ENCODE assay signal across 32 mouse cellular contexts in genomic region chr2:120264858-120265257, GRCm38 (mm10). TPM values are rescaled to one million over a fixed set of nuclear protein-coding genes. Genes with fewer than 3 reads are reported as not detected.
DNase-seq lines count a peak whose midpoint lies in the region; ATAC-seq and TF ChIP-seq lines count a peak whose summit lies in the region.
"Had no signal": no experiment of that assay in that cellular context is flagged by ENCODE, and none has a peak within 500 bp of the region (broad histone marks: within the 10 kb centered on the region; RNA-seq: fewer than 3 reads in every experiment).

No protein-coding gene starts in this region.

- no peaks in the 10 kb centered on the region for H3K4me1 ChIP-seq in forebrain, postnatal 0 days (ENCODE audit: insufficient read depth)
- H3K4me1 ChIP-seq in forebrain, embryonic 16.5 days (replicated peaks; ENCODE audit: control insufficient read depth, insufficient read depth, low read length) = no peaks in the 10 kb centered on the region
- H3K4me1 ChIP-seq in hindbrain, postnatal 0 days (ENCODE audit: insufficient read depth, low read length) = no peaks in the 10 kb centered on the region
- peaks cover 10% of the 10 kb centered on the region for H3K4me1 ChIP-seq in hindbrain, embryonic 12.5 days
- H3K4me1 ChIP-seq in midbrain, embryonic 16.5 days (ENCODE audit: control insufficient read depth, insufficient read depth, low read length) = no peaks in the 10 kb centered on the region; the same call in 1 of the 2 replicates
- H3K4me1 ChIP-seq: embryonic facial prominence, embryonic 13.5 days; forebrain, embryonic 15.5 days; liver, embryonic 12.5 days; neural tube, embryonic 15.5 days had no signal

- TF ChIP-seq CTCF in forebrain, postnatal 0 days (IDR thresholded peaks at IDR 0.05; ENCODE audit: low read depth) = no peak
- no peak for TF ChIP-seq CTCF in hindbrain, postnatal 0 days (IDR thresholded peaks at IDR 0.05; ENCODE audit: low read depth)
- TF ChIP-seq CTCF in brain, embryonic 14.5 days (IDR thresholded peaks at IDR 0.05; ENCODE audit: borderline replicate concordance, extremely low read depth, insufficient read depth, insufficient read length) = no peak

- no peak overlapping the region for H3K4me3 ChIP-seq in forebrain, postnatal 0 days (ENCODE audit: low read depth, low read length)
- H3K4me3 ChIP-seq in forebrain, embryonic 16.5 days (replicated peaks; ENCODE audit: low read length) = no peak overlapping the region
- no peak overlapping the region for H3K4me3 ChIP-seq in hindbrain, postnatal 0 days (ENCODE audit: low read length)
- no peak overlapping the region for H3K4me3 ChIP-seq in hindbrain, embryonic 12.5 days
- no peak overlapping the region for H3K4me3 ChIP-seq in midbrain, embryonic 16.5 days (ENCODE audit: low read depth, low read length)
- H3K4me3 ChIP-seq: embryonic facial prominence, embryonic 13.5 days; forebrain, embryonic 15.5 days; heart, embryonic 10.5 days; kidney, embryonic 15.5 days; limb, embryonic 13.5 days; liver, embryonic 12.5 days; neural tube, embryonic 15.5 days had no signal

- no peaks in the 10 kb centered on the region for H3K36me3 ChIP-seq in forebrain, postnatal 0 days (ENCODE audit: insufficient read depth)
- no peaks in the 10 kb centered on the region for H3K36me3 ChIP-seq in forebrain, embryonic 16.5 days (ENCODE audit: control insufficient read depth, insufficient read depth)
- no peaks in the 10 kb centered on the region for H3K36me3 ChIP-seq in hindbrain, postnatal 0 days (ENCODE audit: insufficient read depth, low read length)
- no peaks in the 10 kb centered on the region for H3K36me3 ChIP-seq in hindbrain, embryonic 12.5 days
- no peaks in the 10 kb centered on the region for H3K36me3 ChIP-seq in midbrain, embryonic 16.5 days (ENCODE audit: control insufficient read depth, insufficient read depth, low read length)
- H3K36me3 ChIP-seq: embryonic facial prominence, embryonic 13.5 days; forebrain, embryonic 15.5 days; G1E; heart, embryonic 10.5 days; kidney, embryonic 15.5 days; limb, embryonic 13.5 days; liver, embryonic 12.5 days; neural tube, embryonic 15.5 days had no signal

- WGBS in forebrain, postnatal 0 days = 60% methylated on average over 10 of the region's 10 CpGs
- 61% methylated on average over 10 of the region's 10 CpGs for WGBS in forebrain, embryonic 16.5 days
- 56% methylated on average over 10 of the region's 10 CpGs for WGBS in hindbrain, postnatal 0 days
- 57% methylated on average over 10 of the region's 10 CpGs for WGBS in hindbrain, embryonic 12.5 days
- 54% methylated on average over 10 of the region's 10 CpGs for WGBS in midbrain, embryonic 16.5 days

- no peak overlapping the region for H3K4me2 ChIP-seq in forebrain, postnatal 0 days (ENCODE audit: low read depth)
- no peak overlapping the region for H3K4me2 ChIP-seq in forebrain, embryonic 16.5 days (ENCODE audit: low read length)
- H3K4me2 ChIP-seq in hindbrain, postnatal 0 days (ENCODE audit: low read depth, low read length) = no peak overlapping the region
- no peak overlapping the region for H3K4me2 ChIP-seq in hindbrain, embryonic 12.5 days (replicated peaks)
- no peak overlapping the region for H3K4me2 ChIP-seq in midbrain, embryonic 16.5 days (ENCODE audit: low read length)
- H3K4me2 ChIP-seq: embryonic facial prominence, embryonic 13.5 days; forebrain, embryonic 15.5 days; kidney, embryonic 15.5 days; limb, embryonic 13.5 days; liver, embryonic 12.5 days; neural tube, embryonic 15.5 days had no signal

- DNase-seq in forebrain, postnatal 0 days = no peak
- peak; percentile 33 for DNase-seq in hindbrain, postnatal 0 days (ENCODE audit: low spot score)
- DNase-seq in brain, embryonic 14.5 days (ENCODE audit: low read depth) = peak; percentile 41
- no peak for DNase-seq in layer of hippocampus, adult 9-10 months (ENCODE audit: low spot score)
- DNase-seq: adrenal gland, postnatal 36 days; B cell, adult 2 months; kidney, postnatal 36 days; lung, adult 18-20 months; lung, postnatal 10 days; right cerebral cortex, postnatal 14 days; spleen, adult 18-20 months had no signal

- H3K27ac ChIP-seq in forebrain, postnatal 0 days (ENCODE audit: low read depth, low read length) = no peak overlapping the region
- H3K27ac ChIP-seq in forebrain, embryonic 16.5 days (ENCODE audit: low read length) = no peak overlapping the region
- no peak overlapping the region for H3K27ac ChIP-seq in hindbrain, postnatal 0 days
- H3K27ac ChIP-seq in hindbrain, embryonic 12.5 days = no peak overlapping the region
- H3K27ac ChIP-seq in midbrain, embryonic 16.5 days (ENCODE audit: low read length) = no peak overlapping the region
- H3K27ac ChIP-seq: embryonic facial prominence, embryonic 13.5 days; forebrain, embryonic 15.5 days; heart, embryonic 10.5 days; kidney, embryonic 15.5 days; limb, embryonic 13.5 days; liver, embryonic 12.5 days; neural tube, embryonic 15.5 days had no signal

- H3K9ac ChIP-seq in forebrain, postnatal 0 days = no peak overlapping the region
- no peak overlapping the region for H3K9ac ChIP-seq in forebrain, embryonic 16.5 days (replicated peaks; ENCODE audit: low read depth, low read length)
- H3K9ac ChIP-seq in hindbrain, postnatal 0 days (replicated peaks; ENCODE audit: low read length) = no peak overlapping the region
- H3K9ac ChIP-seq in hindbrain, embryonic 12.5 days = no peak overlapping the region
- no peak overlapping the region for H3K9ac ChIP-seq in midbrain, embryonic 16.5 days (ENCODE audit: low read depth, low read length)
- H3K9ac ChIP-seq: embryonic facial prominence, embryonic 13.5 days; forebrain, embryonic 15.5 days; kidney, embryonic 15.5 days; limb, embryonic 13.5 days; liver, embryonic 12.5 days; neural tube, embryonic 15.5 days had no signal

- no peaks in the 10 kb centered on the region for H3K9me3 ChIP-seq in forebrain, postnatal 0 days (ENCODE audit: low read length)
- H3K9me3 ChIP-seq in forebrain, embryonic 16.5 days (ENCODE audit: control insufficient read depth, low read length) = no peaks in the 10 kb centered on the region
- no peaks in the 10 kb centered on the region for H3K9me3 ChIP-seq in hindbrain, postnatal 0 days (ENCODE audit: low read length)
- no peaks in the 10 kb centered on the region for H3K9me3 ChIP-seq in hindbrain, embryonic 12.5 days (replicated peaks)
- H3K9me3 ChIP-seq in midbrain, embryonic 16.5 days (replicated peaks; ENCODE audit: control insufficient read depth, low read length, poor library complexity, severe bottlenecking) = no peaks in the 10 kb centered on the region
- H3K9me3 ChIP-seq: embryonic facial prominence, embryonic 13.5 days; forebrain, embryonic 15.5 days; G1E; heart, embryonic 10.5 days; kidney, embryonic 15.5 days; limb, embryonic 13.5 days; liver, embryonic 12.5 days; neural tube, embryonic 15.5 days had no signal

- peak; percentile 50 for ATAC-seq in forebrain, postnatal 0 days
- no peak for ATAC-seq in forebrain, embryonic 16.5 days
- peak; percentile 71; the same call in 1 of the 2 replicates for ATAC-seq in hindbrain, postnatal 0 days
- no peak for ATAC-seq in hindbrain, embryonic 12.5 days (ENCODE audit: low FRiP score)
- peak; percentile 80 for ATAC-seq in midbrain, embryonic 16.5 days
- ATAC-seq: forebrain, embryonic 15.5 days; intestine, embryonic 16.5 days; liver, embryonic 12.5 days; Patski had no signal

- no peaks in the 10 kb centered on the region for H3K27me3 ChIP-seq in forebrain, postnatal 0 days (ENCODE audit: insufficient read depth, low read length)
- no peaks in the 10 kb centered on the region for H3K27me3 ChIP-seq in forebrain, embryonic 16.5 days (replicated peaks; ENCODE audit: control insufficient read depth, insufficient read depth, low read length)
- no peaks in the 10 kb centered on the region for H3K27me3 ChIP-seq in hindbrain, postnatal 0 days (ENCODE audit: insufficient read depth, low read length)
- H3K27me3 ChIP-seq in hindbrain, embryonic 12.5 days = peaks cover 7% of the 10 kb centered on the region; the same call in 1 of the 2 replicates
- no peaks in the 10 kb centered on the region for H3K27me3 ChIP-seq in midbrain, embryonic 16.5 days (ENCODE audit: control insufficient read depth, insufficient read depth, low read depth, low read length)
- H3K27me3 ChIP-seq: forebrain, embryonic 15.5 days; neural tube, embryonic 15.5 days had no signal

- TF ChIP-seq POLR2A in brain, embryonic 14.5 days (IDR thresholded peaks at IDR 0.05; ENCODE audit: borderline replicate concordance, extremely low read depth, insufficient read depth, insufficient read length, poor library complexity, severe bottlenecking) = no peak

RNA-seq across cellular contexts. Expression of gene Pla2g4e, which starts 19.7 kb away (rescaled TPM):
- 10.4 and 13.1 TPM in 2 replicates for total RNA-seq in forebrain, postnatal 0 days (2014; rRNA removed)
- polyA plus RNA-seq in forebrain, postnatal 0 days (2015; fragmentation: Nextera tagmentation; extraction: Ambion mirVana) = 6.6 and 8.6 TPM in 2 replicates
- 2.6 and 3.4 TPM in 2 replicates for polyA plus RNA-seq in forebrain, embryonic 16.5 days (2015; fragmentation: Nextera tagmentation; extraction: Ambion mirVana)
- 14.9 and 15.0 TPM in 2 replicates for total RNA-seq in hindbrain, postnatal 0 days (2014; rRNA removed)
- 6.7 and 8.0 TPM in 2 replicates for polyA plus RNA-seq in hindbrain, postnatal 0 days (2015; fragmentation: Nextera tagmentation; extraction: Ambion mirVana)
- polyA plus RNA-seq in hindbrain, embryonic 12.5 days (2016; fragmentation: Nextera tagmentation; extraction: Ambion mirVana) = 0.14 and 0.35 TPM in 2 replicates
- 4.1 and 4.5 TPM in 2 replicates for polyA plus RNA-seq in brain, embryonic 14.5 days (2012; rRNA removed)
- 5.7 and 6.7 TPM in 2 replicates for polyA plus RNA-seq in midbrain, embryonic 16.5 days (2015; fragmentation: Nextera tagmentation; extraction: Ambion mirVana)
- total RNA-seq: CH12.LX; hematopoietic stem cell, adult 5-6 weeks had no signal
- polyA plus RNA-seq: G1E; liver, embryonic 12.5 days had no signal

RNA-seq across cellular contexts. Expression of gene Pla2g4d, which starts 24.1 kb away (rescaled TPM):
- 0.15 TPM in 1 of 2 replicates, not detected in the other for total RNA-seq in forebrain, postnatal 0 days (2014; rRNA removed)
- polyA plus RNA-seq in forebrain, postnatal 0 days (2015; fragmentation: Nextera tagmentation; extraction: Ambion mirVana) = 0.07 and 0.21 TPM in 2 replicates
- polyA plus RNA-seq in forebrain, embryonic 16.5 days (2015; fragmentation: Nextera tagmentation; extraction: Ambion mirVana) = 0.06 TPM in 1 of 2 replicates, not detected in the other
- 0.14 and 0.16 TPM in 2 replicates for total RNA-seq in hindbrain, postnatal 0 days (2014; rRNA removed)
- 0.20 TPM in 2 replicates for polyA plus RNA-seq in hindbrain, postnatal 0 days (2015; fragmentation: Nextera tagmentation; extraction: Ambion mirVana)
- polyA plus RNA-seq in hindbrain, embryonic 12.5 days (2016; fragmentation: Nextera tagmentation; extraction: Ambion mirVana) = not detected in 2 replicates
- 0.03 TPM in 2 replicates for polyA plus RNA-seq in brain, embryonic 14.5 days (2012; rRNA removed)
- polyA plus RNA-seq in midbrain, embryonic 16.5 days (2015; fragmentation: Nextera tagmentation; extraction: Ambion mirVana) = 0.08 TPM in 1 of 2 replicates, not detected in the other
- total RNA-seq: CH12.LX; gastrocnemius, adult 18-20 months; gastrocnemius, postnatal 4 days; hematopoietic stem cell, adult 5-6 weeks; layer of hippocampus, adult 8-10 months had no signal
- polyA plus RNA-seq: embryonic facial prominence, embryonic 13.5 days; forebrain, embryonic 15.5 days; G1E; heart, embryonic 10.5 days; heart, embryonic 16.5 days; intestine, embryonic 16.5 days; liver, embryonic 12.5 days; Patski had no signal

RNA-seq across cellular contexts. Expression of gene Pla2g4f, which starts 49.1 kb away (rescaled TPM):
- total RNA-seq in forebrain, postnatal 0 days (2014; rRNA removed) = not detected in 2 replicates
- polyA plus RNA-seq in forebrain, postnatal 0 days (2015; fragmentation: Nextera tagmentation; extraction: Ambion mirVana) = not detected in 2 replicates
- not detected in 2 replicates for polyA plus RNA-seq in forebrain, embryonic 16.5 days (2015; fragmentation: Nextera tagmentation; extraction: Ambion mirVana)
- not detected in 2 replicates for total RNA-seq in hindbrain, postnatal 0 days (2014; rRNA removed)
- polyA plus RNA-seq in hindbrain, postnatal 0 days (2015; fragmentation: Nextera tagmentation; extraction: Ambion mirVana) = not detected in 2 replicates
- polyA plus RNA-seq in hindbrain, embryonic 12.5 days (2016; fragmentation: Nextera tagmentation; extraction: Ambion mirVana) = 0.09 TPM in 1 of 2 replicates, not detected in the other
- polyA plus RNA-seq in brain, embryonic 14.5 days (2012; rRNA removed) = 0.07 and 0.38 TPM in 2 replicates
- polyA plus RNA-seq in midbrain, embryonic 16.5 days (2015; fragmentation: Nextera tagmentation; extraction: Ambion mirVana) = not detected in 2 replicates
- total RNA-seq: adrenal gland, adult 18-20 months; adrenal gland, postnatal 36 days; gastrocnemius, adult 18-20 months; hematopoietic stem cell, adult 5-6 weeks; layer of hippocampus, adult 8-10 months; left cerebral cortex, postnatal 14 days had no signal
- polyA plus RNA-seq: forebrain, embryonic 15.5 days; kidney, embryonic 15.5 days; liver, embryonic 12.5 days; Patski had no signal

Comparison
In these comparisons a context has a peak if more than half of its experiments do, and no peak if none do; other contexts are left out.
1. ATAC-seq: peak in forebrain, postnatal 0 days (single experiment), hindbrain, postnatal 0 days (single experiment) and midbrain, embryonic 16.5 days (single experiment); none in forebrain, embryonic 16.5 days (single experiment) and hindbrain, embryonic 12.5 days (single experiment).
2. DNase-seq: peak in hindbrain, postnatal 0 days (single experiment) and brain, embryonic 14.5 days (single experiment); none in forebrain, postnatal 0 days (single experiment) and layer of hippocampus, adult 9-10 months (single experiment).